Mouse (Mus musculus) forebrain, embryonic 10.5 days (tissue): ENCODE data around the gene Hdac10. TPM values are rescaled to one million over a fixed set of nuclear protein-coding genes. Genes with fewer than 3 reads are reported as not detected.

Experiments
- DNase-seq: peaks from one replicate; pipeline ENCODE4 v3.0.0-alpha.2; 2017; ENCODE audit warnings: low spot score; ENCODE audit errors: extremely low spot score
- H3K27ac ChIP-seq: fragments of 300-500 bp; sonication (generic); 2 replicates; pipeline ENCODE4 v1.5.1; 2016; ENCODE audit warnings: mild to moderate bottlenecking
- H3K27me3 ChIP-seq: fragments of 300-500 bp; sonication (generic); 2 replicates; pipeline ENCODE4 v1.6.1; 2016; ENCODE audit warnings: mild to moderate bottlenecking; ENCODE audit not compliant: poor library complexity, severe bottlenecking
- H3K36me3 ChIP-seq: fragments of 300-500 bp; sonication (generic); replicated peaks from 2 replicates; pipeline ENCODE4 v1.6.1; 2016; ENCODE audit warnings: mild to moderate bottlenecking, moderate library complexity
- H3K4me1 ChIP-seq: fragments of 300-500 bp; sonication (generic); 2 replicates; pipeline ENCODE4 v1.6.1; 2016
- H3K4me3 ChIP-seq: fragments of 300-500 bp; sonication (generic); 2 replicates; pipeline ENCODE4 v1.5.1; 2016; ENCODE audit warnings: mild to moderate bottlenecking, moderate library complexity
- H3K9me3 ChIP-seq: fragments of 300-500 bp; sonication (generic); 2 replicates; pipeline ENCODE4 v1.6.1; 2016; ENCODE audit warnings: mild to moderate bottlenecking, moderate library complexity
- WGBS: fragments of 180-500 bp; shearing (Covaris S2); methylation state at CpG from one replicate; pipeline ENCODE4 v1.1.7; 2016; 5-methylcytosine and 5-hydroxymethylcytosine counted together
- polyA plus RNA-seq: library from polyadenylated mRNA; unstranded; fragments of >200 nt; fragmentation: Nextera tagmentation; extraction: Ambion mirVana; gene quantifications from 2 replicates; pipeline ENCODE4 v1.2.1, GENCODE M21; 2016

Hdac10 gene
- polyA plus RNA-seq, 1 experiment from 2014 or later = 16.5 TPM

- no peaks in the 10 kb centered on the region for H3K27me3 ChIP-seq
- no peak for DNase-seq
- H3K4me1 ChIP-seq = peaks cover 56% of the 10 kb centered on the region
- H3K27ac ChIP-seq = peak overlapping the region; percentile 75
- 62% methylated on average over 10 of the region's 10 CpGs for WGBS
- H3K4me3 ChIP-seq = peak overlapping the region; percentile 24; the same call in 1 of the 2 replicates
- no peaks in the 10 kb centered on the region for H3K9me3 ChIP-seq
- H3K36me3 ChIP-seq = peaks cover 81% of the 10 kb centered on the region
Measured at GRCm38 (mm10) chr15:89168922-89169321, 40.4 kb upstream of the Hdac10 start.

GRCm38 (mm10) chr15:89165478-89165877 lies 37.0 kb upstream of the Hdac10 start:
- no peaks in the 10 kb centered on the region for H3K27me3 ChIP-seq
- 92% methylated on average over 12 of the region's 12 CpGs for WGBS
- H3K4me3 ChIP-seq = no peak overlapping the region
- H3K27ac ChIP-seq = no peak overlapping the region
- H3K36me3 ChIP-seq = peaks cover 99% of the 10 kb centered on the region
- no peaks in the 10 kb centered on the region for H3K9me3 ChIP-seq
- no peak for DNase-seq
- H3K4me1 ChIP-seq = peaks cover 22% of the 10 kb centered on the region

GRCm38 (mm10) chr15:89161397-89161796 lies 32.9 kb upstream of the Hdac10 start:
- no peak overlapping the region for H3K4me3 ChIP-seq

GRCm38 (mm10) chr15:89158516-89158915 lies 30.0 kb upstream of the Hdac10 start:
- WGBS = 93% methylated on average over 16 of the region's 16 CpGs
- no peak overlapping the region for H3K4me3 ChIP-seq

More at GRCm38 (mm10) chr15:89161397-89161796, 32.9 kb upstream of the Hdac10 start:
- H3K27ac ChIP-seq = no peak overlapping the region
- WGBS = 93% methylated on average over 9 of the region's 9 CpGs
- no peaks in the 10 kb centered on the region for H3K27me3 ChIP-seq
- no peak for DNase-seq
- H3K36me3 ChIP-seq = peaks cover 100% of the 10 kb centered on the region
- no peaks in the 10 kb centered on the region for H3K4me1 ChIP-seq
- H3K9me3 ChIP-seq = no peaks in the 10 kb centered on the region

GRCm38 (mm10) chr15:89157954-89158353 lies 29.5 kb upstream of the Hdac10 start:
- Histone ChIP-seq H3K27ac (no peak overlapping the region), H3K4me3 (no peak overlapping the region), H3K4me1 (peaks cover 10% of the 10 kb centered on the region), H3K9me3 (no peaks in the 10 kb centered on the region), H3K36me3 (peaks cover 98% of the 10 kb centered on the region), H3K27me3 (no peaks in the 10 kb centered on the region)
- WGBS = 68% methylated on average over 7 of the region's 7 CpGs
- peak; percentile 73 for DNase-seq

More at GRCm38 (mm10) chr15:89158516-89158915, 30.0 kb upstream of the Hdac10 start:
- Histone ChIP-seq H3K9me3 (no peaks in the 10 kb centered on the region), H3K27me3 (no peaks in the 10 kb centered on the region), H3K27ac (no peak overlapping the region), H3K4me1 (peaks cover 7% of the 10 kb centered on the region), H3K36me3 (peaks cover 100% of the 10 kb centered on the region)
- DNase-seq = no peak

GRCm38 (mm10) chr15:89152312-89152711 lies 23.8 kb upstream of the Hdac10 start:
- Histone ChIP-seq H3K9me3 (no peaks in the 10 kb centered on the region), H3K4me3 (peak overlapping the region; percentile 32; the same call in 1 of the 2 replicates), H3K27me3 (peaks cover 18% of the 10 kb centered on the region), H3K27ac (peak overlapping the region; percentile 86), H3K36me3 (peaks cover 41% of the 10 kb centered on the region), H3K4me1 (peaks cover 64% of the 10 kb centered on the region)
- peak; percentile 81 for DNase-seq

- 1% methylated on average over 13 of the region's 13 CpGs for WGBS
- Histone ChIP-seq H3K4me1 (peaks cover 83% of the 10 kb centered on the region), H3K9me3 (no peaks in the 10 kb centered on the region), H3K27ac (peak overlapping the region; percentile 96), H3K4me3 (peak overlapping the region; percentile 84), H3K27me3 (peaks cover 41% of the 10 kb centered on the region), H3K36me3 (peaks cover 30% of the 10 kb centered on the region)
- DNase-seq = peak; percentile 53
Measured at GRCm38 (mm10) chr15:89150041-89150390, 21.5 kb upstream of the Hdac10 start.

- H3K27me3 ChIP-seq = peaks cover 47% of the 10 kb centered on the region
- DNase-seq = peak; percentile 65
- H3K4me3 ChIP-seq = peak within 1 kb of the TSS; percentile 84
- under 1% methylated on average over 59 of the region's 61 CpGs for WGBS
- H3K4me1 ChIP-seq = peaks cover 83% of the 10 kb centered on the region
- no peaks in the 10 kb centered on the region for H3K9me3 ChIP-seq
- peaks cover 30% of the 10 kb centered on the region for H3K36me3 ChIP-seq
- peak within 1 kb of the TSS; percentile 96 for H3K27ac ChIP-seq
Measured at GRCm38 (mm10) chr15:89149271-89150040, 21.0 kb upstream of the Hdac10 start, which contains the start of gene Mapk11. Gene Mapk11 (minus strand): TSS chr15:89149628.

GRCm38 (mm10) chr15:89148496-89149270 lies 20.2 kb upstream of the Hdac10 start:
- peak overlapping the region; percentile 96 for H3K27ac ChIP-seq
- peak overlapping the region; percentile 84 for H3K4me3 ChIP-seq
- no peaks in the 10 kb centered on the region for H3K9me3 ChIP-seq
- peaks cover 77% of the 10 kb centered on the region for H3K4me1 ChIP-seq
- H3K27me3 ChIP-seq = peaks cover 47% of the 10 kb centered on the region
- H3K36me3 ChIP-seq = peaks cover 30% of the 10 kb centered on the region
- WGBS = 4% methylated on average over 25 of the region's 25 CpGs
- DNase-seq = no peak

- peak overlapping the region; percentile 84 for H3K4me3 ChIP-seq
- H3K36me3 ChIP-seq = peaks cover 33% of the 10 kb centered on the region
- 0 out of 2 replicates have a peak overlapping the region, but pooled peaks have one; percentile 30 for H3K27ac ChIP-seq
- H3K27me3 ChIP-seq = peaks cover 47% of the 10 kb centered on the region
- 51% methylated on average over 4 of the region's 4 CpGs for WGBS
- H3K4me1 ChIP-seq = peaks cover 72% of the 10 kb centered on the region
- no peaks in the 10 kb centered on the region for H3K9me3 ChIP-seq
- DNase-seq = no peak
Measured at GRCm38 (mm10) chr15:89147895-89148294, 19.4 kb upstream of the Hdac10 start.

- H3K9me3 ChIP-seq = no peaks in the 10 kb centered on the region
Measured at GRCm38 (mm10) chr15:89147456-89147855, 19.0 kb upstream of the Hdac10 start.

GRCm38 (mm10) chr15:89147024-89147423 lies 18.5 kb upstream of the Hdac10 start:
- Histone ChIP-seq H3K27me3 (peaks cover 54% of the 10 kb centered on the region), H3K9me3 (no peaks in the 10 kb centered on the region), H3K27ac (peak overlapping the region; percentile 75), H3K4me3 (peak overlapping the region; percentile 84), H3K36me3 (peaks cover 42% of the 10 kb centered on the region), H3K4me1 (peaks cover 68% of the 10 kb centered on the region)
- DNase-seq = no peak
- 13% methylated on average over 16 of the region's 16 CpGs for WGBS

More at GRCm38 (mm10) chr15:89147456-89147855, 19.0 kb upstream of the Hdac10 start:
- peak overlapping the region; percentile 84 for H3K4me3 ChIP-seq
- H3K27ac ChIP-seq = 0 out of 2 replicates have a peak overlapping the region, but pooled peaks have one; percentile 30
- peaks cover 50% of the 10 kb centered on the region for H3K27me3 ChIP-seq
- 25% methylated on average over 10 of the region's 10 CpGs for WGBS
- peaks cover 68% of the 10 kb centered on the region for H3K4me1 ChIP-seq
- DNase-seq = no peak
- peaks cover 38% of the 10 kb centered on the region for H3K36me3 ChIP-seq
